Mouse (Mus musculus) heart, embryonic 14.5 days (tissue): Measurements from ENCODE around the gene Atg2a. TPM values are rescaled to one million over a fixed set of nuclear protein-coding genes. Genes with fewer than 3 reads are reported as not detected.
A peak's percentile ranks its signal among the peaks of the same experiment; 100 is the strongest.

Source experiments
- ATAC-seq: fragments of 200-750 bp; cut with Nextera tagmentation; 2 replicates; pipeline ENCODE4 v1.8.0; 2017; ENCODE audit warnings: low read depth, moderate TSS enrichment; ENCODE audit not compliant: insufficient number of reproducible peaks, insufficient read depth, low FRiP score
- H3K27ac ChIP-seq, 2 experiments: fragments of 200-500 bp in 1 of 2; fragments of 300-500 bp in 1 of 2; sonication (generic) in 1 of 2; replicated peaks in 1 of 2; 2 replicates each; pipeline ENCODE4 v1.5.1; 2012 to 2014; ENCODE audit warnings: low read depth in 2 of 2, low read length in 2 of 2, control low read depth in 1 of 2, mild to moderate bottlenecking in 1 of 2, mixed read lengths in 1 of 2; ENCODE audit not compliant: control insufficient read depth in 1 of 2, insufficient read depth in 1 of 2
- H3K27me3 ChIP-seq: fragments of 300-500 bp; sonication (generic); 2 replicates; pipeline ENCODE4 v1.6.1; 2014; ENCODE audit warnings: mild to moderate bottlenecking, low read length, control low read depth; ENCODE audit not compliant: control insufficient read depth, insufficient read depth
- H3K36me3 ChIP-seq: fragments of 300-500 bp; sonication (generic); 2 replicates; pipeline ENCODE4 v1.6.1; 2014; ENCODE audit warnings: mild to moderate bottlenecking, control low read depth, low read length, mixed read lengths; ENCODE audit not compliant: control insufficient read depth, insufficient read depth
- H3K4me1 ChIP-seq, 2 experiments: fragments of 200-500 bp in 1 of 2; fragments of 300-500 bp in 1 of 2; sonication (generic) in 1 of 2; 2 replicates each; pipeline ENCODE4 v1.6.1; 2012 to 2014; ENCODE audit warnings: low read length in 2 of 2, control low read depth in 1 of 2, mixed read lengths in 1 of 2; ENCODE audit not compliant: control insufficient read depth in 2 of 2, insufficient read depth in 2 of 2
- H3K4me2 ChIP-seq: fragments of 300-500 bp; sonication (generic); 2 replicates; pipeline ENCODE4 v1.6.1; 2014; ENCODE audit warnings: mild to moderate bottlenecking, low read length
- H3K4me3 ChIP-seq, 2 experiments: fragments of 200-500 bp in 1 of 2; fragments of 300-500 bp in 1 of 2; sonication (generic) in 1 of 2; 2 replicates each; pipeline ENCODE4 v1.5.1; 2012 to 2014; ENCODE audit warnings: low read length in 2 of 2, mild to moderate bottlenecking in 2 of 2, control low read depth in 1 of 2, low read depth in 1 of 2, moderate library complexity in 1 of 2; ENCODE audit not compliant: control insufficient read depth in 1 of 2, insufficient read depth in 1 of 2
- H3K9ac ChIP-seq: fragments of 300-500 bp; sonication (generic); 2 replicates; pipeline ENCODE4 v1.6.1; 2014; ENCODE audit warnings: mild to moderate bottlenecking, low read length
- H3K9me3 ChIP-seq: fragments of 300-500 bp; sonication (generic); 2 replicates; pipeline ENCODE4 v1.6.1; 2016; ENCODE audit warnings: low read length, control low read depth; ENCODE audit not compliant: control insufficient read depth
- WGBS: fragments of 180-500 bp; shearing (Covaris S2); extraction: QIAGEN DNeasy Blood & Tissue Kit; methylation state at CpG from one replicate; pipeline ENCODE4 v1.1.7; 2014; 5-methylcytosine and 5-hydroxymethylcytosine counted together
- polyA plus RNA-seq: library from polyadenylated mRNA; unstranded; fragments of >200 nt; fragmentation: Nextera tagmentation; extraction: Ambion mirVana; gene quantifications from 2 replicates; pipeline ENCODE4 v1.2.1, GENCODE M21; 2014

Atg2a gene
- polyA plus RNA-seq, 1 experiment from 2014 or later: 7.8 TPM

DNA sequence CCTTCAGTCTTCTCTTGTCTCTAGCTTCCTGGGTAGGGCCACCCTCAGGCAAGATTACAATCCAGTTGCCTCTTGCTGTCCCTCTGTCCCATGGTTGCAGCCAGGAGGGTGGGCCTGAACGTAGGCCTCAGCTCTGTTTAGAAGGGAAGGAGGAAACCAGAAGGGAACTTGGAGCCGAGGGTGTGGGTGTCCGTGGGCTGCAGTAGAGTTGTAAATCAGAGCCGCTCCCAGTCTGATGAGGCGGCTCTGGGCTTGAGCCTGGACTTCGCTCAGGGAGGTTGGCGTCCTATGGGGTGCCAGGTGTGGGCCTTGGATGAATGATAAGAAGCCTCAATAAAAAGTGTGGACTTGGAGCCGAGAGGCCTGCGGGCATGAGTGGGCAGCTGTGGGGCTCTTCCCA, 22.7 kb downstream of the Atg2a start:
- Histone ChIP-seq H3K36me3 (peaks cover 31% of the 10 kb centered on the region), H3K9me3 (0 out of 2 replicates have a peak, but pooled peaks cover 3% of the 10 kb centered on the region), H3K27ac (no peak overlapping the region), H3K4me3 (no peak overlapping the region), H3K4me1 (peaks cover 0 to 5% of the 10 kb centered on the region in 2 experiments; a peak in 1 of 4 replicates), H3K9ac (no peak overlapping the region), H3K27me3 (0 out of 2 replicates have a peak, but pooled peaks cover 3% of the 10 kb centered on the region), H3K4me2 (no peak overlapping the region)
- 71% methylated on average over 9 of the region's 9 CpGs for WGBS
- ATAC-seq: no peak

DNA sequence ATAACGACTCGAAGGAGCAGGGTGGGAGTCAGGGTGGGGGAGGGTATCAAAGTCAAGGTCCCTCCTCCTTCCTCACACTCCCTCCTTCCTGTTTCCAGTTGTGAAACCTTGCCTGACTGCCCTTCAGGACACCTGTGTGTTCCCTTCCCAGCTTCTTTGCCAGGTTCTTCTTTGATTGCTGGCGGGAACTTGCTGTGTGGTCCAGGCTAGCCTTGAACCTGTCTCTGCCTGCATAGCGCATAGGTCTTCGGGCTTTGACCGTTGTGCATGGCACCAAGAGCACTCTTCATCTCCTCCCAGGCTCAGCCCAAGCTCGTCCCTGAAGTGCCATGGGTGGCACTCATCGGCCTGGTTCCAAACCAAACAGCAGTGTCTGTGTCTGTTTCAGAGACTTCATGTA, 23.5 kb downstream of the Atg2a start:
- WGBS: 84% methylated on average over 8 of the region's 8 CpGs

GRCm38 (mm10) chr19:6265727-6266182, 24.3 kb downstream of the Atg2a start:
- 60% methylated on average over 6 of the region's 6 CpGs for WGBS
- H3K9ac ChIP-seq: no peak overlapping the region
- no peak overlapping the region for H3K4me2 ChIP-seq
- no peak overlapping the region for H3K4me3 ChIP-seq
- 0 out of 2 replicates have a peak, but pooled peaks cover 3% of the 10 kb centered on the region for H3K9me3 ChIP-seq
- H3K27me3 ChIP-seq: 0 out of 2 replicates have a peak, but pooled peaks cover 3% of the 10 kb centered on the region
- H3K27ac ChIP-seq: no peak overlapping the region
- H3K4me1 ChIP-seq: peaks cover 0 to 5% of the 10 kb centered on the region in 2 experiments; a peak in 1 of 4 replicates
- no peak for ATAC-seq
- peaks cover 18% of the 10 kb centered on the region for H3K36me3 ChIP-seq

More for the DNA sequence above, 23.5 kb downstream of the Atg2a start:
- H3K9me3 ChIP-seq: 0 out of 2 replicates have a peak, but pooled peaks cover 3% of the 10 kb centered on the region
- peaks cover 0 to 5% of the 10 kb centered on the region in 2 experiments; a peak in 1 of 4 replicates for H3K4me1 ChIP-seq
- H3K4me2 ChIP-seq: no peak overlapping the region
- no peak overlapping the region for H3K9ac ChIP-seq
- ATAC-seq: no peak
- H3K27me3 ChIP-seq: 0 out of 2 replicates have a peak, but pooled peaks cover 3% of the 10 kb centered on the region
- H3K36me3 ChIP-seq: peaks cover 25% of the 10 kb centered on the region
- H3K27ac ChIP-seq: no peak overlapping the region
- no peak overlapping the region for H3K4me3 ChIP-seq

- no peak for ATAC-seq
- Histone ChIP-seq H3K4me2 (no peak overlapping the region), H3K4me3 (no peak overlapping the region), H3K27ac (no peak overlapping the region), H3K9me3 (no peaks in the 10 kb centered on the region), H3K9ac (no peak overlapping the region), H3K4me1 (peaks cover 0 to 5% of the 10 kb centered on the region in 2 experiments; a peak in 1 of 4 replicates), H3K36me3 (peaks cover 1% of the 10 kb centered on the region; the same call in 1 of the 2 replicates), H3K27me3 (0 out of 2 replicates have a peak, but pooled peaks cover 3% of the 10 kb centered on the region)
- 48% methylated on average over 11 of the region's 11 CpGs for WGBS
Measured at GRCm38 (mm10) chr19:6267306-6268169, 26.1 kb downstream of the Atg2a start.

- Histone ChIP-seq H3K36me3 (no peaks in the 10 kb centered on the region), H3K9ac (no peak overlapping the region), H3K4me3 (no peak overlapping the region), H3K27ac (no peak overlapping the region), H3K9me3 (no peaks in the 10 kb centered on the region), H3K4me1 (peaks cover 0 to 5% of the 10 kb centered on the region in 2 experiments; a peak in 1 of 4 replicates), H3K4me2 (no peak overlapping the region), H3K27me3 (0 out of 2 replicates have a peak, but pooled peaks cover 3% of the 10 kb centered on the region)
- WGBS: 15% methylated on average over 8 of the region's 8 CpGs
- 0 out of 2 replicates have a peak, but pooled peaks have one; percentile 40 for ATAC-seq
Measured at GRCm38 (mm10) chr19:6268170-6268528, 26.7 kb downstream of the Atg2a start.

DNA sequence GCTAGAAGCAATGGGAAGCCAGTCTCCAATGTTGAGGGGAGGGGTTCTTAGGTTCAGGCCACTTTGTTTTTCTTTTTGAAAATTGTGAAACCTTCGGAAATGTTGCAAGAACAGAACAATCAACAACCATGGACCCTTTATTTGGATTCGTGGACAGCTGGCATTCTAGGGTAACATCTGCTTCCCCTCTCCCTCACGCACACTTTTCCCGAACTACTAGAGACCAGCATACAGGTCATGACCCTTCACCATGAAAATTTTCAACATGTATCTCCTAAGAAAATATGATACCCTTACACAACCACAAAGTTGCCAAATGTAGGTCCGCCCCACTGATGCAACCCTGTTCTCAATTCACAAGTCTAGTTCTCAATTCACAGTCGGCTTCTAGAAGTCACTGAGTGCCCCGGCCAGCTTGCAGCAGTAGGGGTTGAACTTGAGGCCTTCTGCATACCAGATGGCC, 27.2 kb downstream of the Atg2a start:
- Histone ChIP-seq H3K27me3 (0 out of 2 replicates have a peak, but pooled peaks cover 3% of the 10 kb centered on the region), H3K27ac (no peak overlapping the region), H3K4me2 (no peak overlapping the region), H3K4me1 (peaks cover 0 to 5% of the 10 kb centered on the region in 2 experiments; a peak in 1 of 4 replicates), H3K9ac (no peak overlapping the region), H3K9me3 (no peaks in the 10 kb centered on the region), H3K4me3 (no peak overlapping the region), H3K36me3 (no peaks in the 10 kb centered on the region)
- WGBS: 85% methylated on average over 7 of the region's 7 CpGs
- no peak for ATAC-seq

DNA sequence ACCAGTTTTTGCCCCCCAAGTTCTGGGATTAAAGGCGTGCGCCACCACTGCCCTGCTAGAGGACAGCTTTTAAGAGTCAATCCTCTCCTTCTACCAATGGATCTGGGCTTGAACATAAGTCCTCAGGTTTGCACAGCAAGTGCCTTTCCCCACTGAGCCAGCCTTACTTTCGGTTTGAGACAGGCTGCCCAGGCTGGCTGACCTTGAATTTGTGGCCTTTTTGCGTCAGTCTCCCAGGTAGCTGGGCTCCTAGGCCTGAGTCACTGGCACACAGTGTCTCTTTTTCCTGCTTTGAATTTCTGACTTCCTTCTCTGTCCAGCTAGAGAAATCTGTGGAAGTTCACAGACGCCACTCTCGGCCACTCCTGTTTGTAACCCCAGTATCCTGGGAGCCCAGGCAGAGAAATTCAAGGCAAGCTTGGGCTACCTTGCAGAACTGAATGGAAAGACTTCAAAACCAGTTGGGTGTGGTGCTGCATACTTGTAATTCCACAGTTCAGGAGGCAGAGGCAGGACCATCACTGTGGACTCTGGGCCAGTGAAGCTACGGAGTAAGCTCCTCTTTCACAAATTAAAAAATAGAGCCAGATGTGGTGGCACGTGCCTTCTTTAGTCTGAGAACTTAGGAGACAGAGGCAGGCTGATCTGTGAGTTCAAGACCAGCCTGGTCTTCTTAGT, 28.5 kb downstream of the Atg2a start:
- Histone ChIP-seq H3K9me3 (no peaks in the 10 kb centered on the region), H3K4me2 (no peak overlapping the region), H3K27ac (no peak overlapping the region), H3K4me3 (no peak overlapping the region), H3K9ac (no peak overlapping the region), H3K27me3 (0 out of 2 replicates have a peak, but pooled peaks cover 3% of the 10 kb centered on the region), H3K4me1 (peaks cover 0 to 5% of the 10 kb centered on the region in 2 experiments; a peak in 1 of 4 replicates), H3K36me3 (no peaks in the 10 kb centered on the region)
- 86% methylated on average over 8 of the region's 8 CpGs for WGBS
- no peak for ATAC-seq
